Comparison of ENCODE assay signal across 14 mouse cellular contexts in the genomic region with DNA sequence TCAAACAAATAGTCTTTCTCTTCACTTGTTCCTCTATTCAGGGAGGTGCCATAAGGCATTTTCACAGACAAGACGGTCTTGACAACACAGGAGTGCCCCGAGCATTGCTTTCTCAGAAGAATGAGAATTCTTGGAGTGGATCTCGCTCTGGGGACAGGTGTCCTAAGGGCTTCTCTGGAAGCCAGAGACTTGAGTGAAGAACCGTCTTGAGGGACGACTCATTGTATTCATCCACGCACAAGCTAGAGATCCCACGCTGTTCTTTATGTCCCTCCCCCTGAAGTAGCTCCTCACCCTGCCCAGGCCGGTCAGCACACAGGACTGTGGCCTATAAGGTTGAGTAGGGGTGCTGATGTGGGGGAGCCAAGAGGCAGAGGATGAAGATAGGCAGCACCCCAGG.
"Had no signal": no experiment of that assay in that cellular context is flagged by ENCODE, and none has a peak within 500 bp of the region (broad histone marks: within the 10 kb centered on the region; RNA-seq: fewer than 3 reads in every experiment).

No protein-coding gene starts in this region.

- H3K4me1 ChIP-seq: liver, embryonic 12.5 days had no signal

- ATAC-seq: liver, embryonic 12.5 days had no signal

- H3K4me2 ChIP-seq: liver, embryonic 12.5 days; lung, embryonic 14.5 days; midbrain, embryonic 12.5 days; neural tube, embryonic 13.5 days; neural tube, embryonic 15.5 days had no signal

- DNase-seq: right cerebral cortex, adult 18-20 months; right cerebral cortex, postnatal 25 days; right cerebral cortex, postnatal 4 days; spleen, adult 18-20 months; thymus, adult 18-20 months; thymus, postnatal 14 days; thymus, postnatal 36 days had no signal

- H3K4me3 ChIP-seq: liver, embryonic 12.5 days; midbrain, embryonic 12.5 days; myocyte; neural tube, embryonic 13.5 days; neural tube, embryonic 15.5 days had no signal

- H3K9ac ChIP-seq: liver, embryonic 12.5 days; liver, embryonic 14.5 days; lung, embryonic 14.5 days; midbrain, embryonic 12.5 days; neural tube, embryonic 13.5 days; neural tube, embryonic 15.5 days had no signal

- H3K27ac ChIP-seq: liver, embryonic 12.5 days; liver, embryonic 14.5 days; neural tube, embryonic 15.5 days had no signal

- H3K9me3 ChIP-seq: liver, embryonic 12.5 days; midbrain, embryonic 12.5 days; neural tube, embryonic 13.5 days; neural tube, embryonic 15.5 days had no signal

- H3K36me3 ChIP-seq: liver, embryonic 12.5 days; midbrain, embryonic 12.5 days; neural tube, embryonic 13.5 days; neural tube, embryonic 15.5 days had no signal

- H3K27me3 ChIP-seq: liver, embryonic 12.5 days; midbrain, embryonic 12.5 days; neural tube, embryonic 13.5 days; neural tube, embryonic 15.5 days had no signal
